Mouse (Mus musculus): Measurements from ENCODE around the gene Stat5a. TPM values are rescaled to one million over a fixed set of nuclear protein-coding genes. Genes with fewer than 3 reads are reported as not detected.

Stat5a gene
- total and polyA plus RNA-seq, 3 experiments, result 106 to 162 (median 157) TPM

- no peaks in the 10 kb centered on the region for H3K27me3 ChIP-seq (ENCODE audit: insufficient read depth, low read length)
- peaks cover 73% of the 10 kb centered on the region for H3K36me3 ChIP-seq (replicated peaks)
- peak overlapping the region; percentile 18; the same call in 1 of the 2 replicates for H3K4me3 ChIP-seq (ENCODE audit: low read depth, low read length)
- DNase-seq (ENCODE audit: low spot score) (no peak), ATAC-seq (ENCODE audit: extremely low read depth, insufficient number of reproducible peaks, low FRiP score, poor library complexity, severe bottlenecking) (no peak)
- peaks cover 83% of the 10 kb centered on the region for H3K4me1 ChIP-seq (ENCODE audit: insufficient read depth, low read depth, low read length)
- no peaks in the 10 kb centered on the region for H3K9me3 ChIP-seq (replicated peaks)
- no peak for TF ChIP-seq CTCF (IDR thresholded peaks at IDR 0.05; ENCODE audit: low read depth, low read length)
- no peak for TF ChIP-seq TAL1 (conservative IDR thresholded peaks at IDR 0.05; ENCODE audit: low read depth, low read length)
- no peak for TF ChIP-seq GATA1 (IDR thresholded peaks at IDR 0.05; ENCODE audit: borderline replicate concordance, low read length)
- no peak for TF ChIP-seq GATA2 (IDR thresholded peaks at IDR 0.05; ENCODE audit: borderline replicate concordance, low read depth, low read length)
- no peak for TF ChIP-seq POLR2AphosphoS5 (IDR thresholded peaks at IDR 0.05; ENCODE audit: insufficient replicate concordance, low read depth, low read length)
These were observed 40.7 kb upstream of the Stat5a start for GRCm38 (mm10) chr11:100818359-100819012.

DNA sequence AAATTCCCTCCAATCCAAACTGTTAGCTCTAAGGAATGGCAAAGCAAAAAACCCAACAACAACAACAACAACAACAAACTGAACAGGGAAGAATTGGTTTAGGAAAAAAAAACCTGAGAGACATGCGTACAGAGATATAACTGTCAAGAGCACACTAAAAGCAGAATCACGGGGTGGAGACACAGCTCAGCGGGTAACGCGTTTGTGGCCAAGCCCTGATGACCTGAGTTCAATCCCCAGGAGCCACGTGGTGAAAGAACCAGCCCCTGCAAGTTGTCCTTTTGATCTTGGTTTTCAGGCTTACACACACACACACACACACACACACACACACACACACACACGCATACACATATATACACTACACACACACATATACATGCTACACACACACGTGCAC is 40.1 kb upstream of the Stat5a start:
- ATAC-seq (ENCODE audit: extremely low read depth, insufficient number of reproducible peaks, low FRiP score, poor library complexity, severe bottlenecking), result no peak
- Histone ChIP-seq H3K9me3 (replicated peaks) (no peaks in the 10 kb centered on the region), H3K4me1 (ENCODE audit: insufficient read depth, low read depth, low read length) (peaks cover 89% of the 10 kb centered on the region), H3K27me3 (ENCODE audit: insufficient read depth, low read length) (no peaks in the 10 kb centered on the region), H3K4me3 (ENCODE audit: low read depth, low read length) (no peak overlapping the region; the same call in 1 of the 2 replicates), H3K36me3 (replicated peaks) (peaks cover 73% of the 10 kb centered on the region)
- no peak for DNase-seq (ENCODE audit: low spot score)
- TF ChIP-seq GATA2 (IDR thresholded peaks at IDR 0.05; ENCODE audit: borderline replicate concordance, low read depth, low read length) (no peak), CTCF (IDR thresholded peaks at IDR 0.05; ENCODE audit: low read depth, low read length) (no peak), GATA1 (IDR thresholded peaks at IDR 0.05; ENCODE audit: borderline replicate concordance, low read length) (no peak), POLR2AphosphoS5 (IDR thresholded peaks at IDR 0.05; ENCODE audit: insufficient replicate concordance, low read depth, low read length) (no peak), TAL1 (conservative IDR thresholded peaks at IDR 0.05; ENCODE audit: low read depth, low read length) (no peak)

GRCm38 (mm10) chr11:100819626-100820025 is 39.5 kb upstream of the Stat5a start:
- H3K27me3 ChIP-seq (ENCODE audit: insufficient read depth, low read length), result no peaks in the 10 kb centered on the region
- H3K9me3 ChIP-seq (replicated peaks), result no peaks in the 10 kb centered on the region
- H3K4me1 ChIP-seq (ENCODE audit: insufficient read depth, low read depth, low read length), result peaks cover 90% of the 10 kb centered on the region
- ATAC-seq (ENCODE audit: extremely low read depth, insufficient number of reproducible peaks, low FRiP score, poor library complexity, severe bottlenecking) (no peak), DNase-seq (ENCODE audit: low spot score) (no peak)
- TF ChIP-seq GATA2 (IDR thresholded peaks at IDR 0.05; ENCODE audit: borderline replicate concordance, low read depth, low read length) (no peak), CTCF (IDR thresholded peaks at IDR 0.05; ENCODE audit: low read depth, low read length) (no peak), TAL1 (conservative IDR thresholded peaks at IDR 0.05; ENCODE audit: low read depth, low read length) (no peak), GATA1 (IDR thresholded peaks at IDR 0.05; ENCODE audit: borderline replicate concordance, low read length) (no peak), POLR2AphosphoS5 (IDR thresholded peaks at IDR 0.05; ENCODE audit: insufficient replicate concordance, low read depth, low read length) (no peak)
- no peak overlapping the region; the same call in 1 of the 2 replicates for H3K4me3 ChIP-seq (ENCODE audit: low read depth, low read length)
- H3K36me3 ChIP-seq (replicated peaks), result peaks cover 73% of the 10 kb centered on the region

DNA sequence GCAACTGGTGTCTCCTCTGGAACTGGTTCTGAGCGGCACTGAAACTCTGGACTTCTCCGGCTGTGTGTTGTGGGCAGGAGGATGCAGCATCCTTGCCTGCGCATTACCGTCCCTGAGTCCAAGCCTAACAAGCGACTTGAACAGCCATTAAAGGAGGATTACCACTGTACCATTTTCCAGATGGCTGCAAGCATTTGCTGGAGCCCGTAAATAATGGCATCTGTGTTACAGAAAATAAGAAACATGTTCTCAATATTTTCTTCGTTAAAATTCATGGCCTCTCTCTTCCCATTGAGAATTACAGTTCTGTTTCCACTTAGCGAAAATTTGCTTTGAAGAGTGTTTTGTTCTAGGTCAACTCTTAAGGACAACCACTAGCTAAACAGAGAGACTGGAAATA is 39.1 kb upstream of the Stat5a start:
- Histone ChIP-seq H3K9me3 (replicated peaks) (no peaks in the 10 kb centered on the region), H3K4me3 (ENCODE audit: low read depth, low read length) (peak overlapping the region; percentile 27; the same call in 1 of the 2 replicates), H3K27me3 (ENCODE audit: insufficient read depth, low read length) (no peaks in the 10 kb centered on the region), H3K4me1 (ENCODE audit: insufficient read depth, low read depth, low read length) (peaks cover 89% of the 10 kb centered on the region), H3K36me3 (replicated peaks) (peaks cover 72% of the 10 kb centered on the region)
- DNase-seq (ENCODE audit: low spot score) (no peak), ATAC-seq (ENCODE audit: extremely low read depth, insufficient number of reproducible peaks, low FRiP score, poor library complexity, severe bottlenecking) (no peak)
- no peak for TF ChIP-seq TAL1 (conservative IDR thresholded peaks at IDR 0.05; ENCODE audit: low read depth, low read length)
- TF ChIP-seq POLR2AphosphoS5 (IDR thresholded peaks at IDR 0.05; ENCODE audit: insufficient replicate concordance, low read depth, low read length), result no peak
- TF ChIP-seq GATA1 (IDR thresholded peaks at IDR 0.05; ENCODE audit: borderline replicate concordance, low read length), result no peak
- no peak for TF ChIP-seq GATA2 (IDR thresholded peaks at IDR 0.05; ENCODE audit: borderline replicate concordance, low read depth, low read length)
- no peak for TF ChIP-seq CTCF (IDR thresholded peaks at IDR 0.05; ENCODE audit: low read depth, low read length)

DNA sequence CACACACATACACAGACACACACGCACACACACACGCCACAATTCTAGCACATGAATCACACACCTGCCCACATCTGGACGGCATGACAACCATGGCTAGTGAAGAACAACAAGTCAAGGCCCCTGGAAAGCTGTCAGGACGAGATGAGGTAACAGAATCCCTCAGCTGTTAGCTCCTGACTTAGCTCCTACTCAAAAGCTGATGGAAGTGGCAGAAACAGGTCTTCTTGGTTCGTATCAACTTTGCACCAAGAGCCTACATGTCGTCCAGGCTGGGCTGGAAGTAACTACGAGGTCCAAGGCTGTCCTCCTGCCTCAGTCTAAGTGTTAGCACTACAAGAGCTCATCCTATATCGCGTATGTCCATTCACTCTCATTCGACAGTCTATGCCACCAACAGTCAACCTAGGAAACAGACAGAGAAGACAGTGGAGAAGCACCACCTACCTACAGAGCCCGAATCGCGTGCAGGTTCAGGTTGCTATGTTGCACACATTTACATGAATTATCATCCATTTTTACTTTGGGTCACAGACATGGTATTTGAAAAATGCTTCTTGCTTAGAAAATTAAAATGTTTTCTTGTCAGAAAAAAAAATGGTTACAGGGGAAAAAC is 37.4 kb upstream of the Stat5a start:
- Histone ChIP-seq H3K9me3 (replicated peaks) (no peaks in the 10 kb centered on the region), H3K36me3 (replicated peaks) (peaks cover 69% of the 10 kb centered on the region), H3K4me3 (ENCODE audit: low read depth, low read length) (no peak overlapping the region), H3K27me3 (ENCODE audit: insufficient read depth, low read length) (no peaks in the 10 kb centered on the region), H3K4me1 (ENCODE audit: insufficient read depth, low read depth, low read length) (peaks cover 89% of the 10 kb centered on the region)
- TF ChIP-seq POLR2AphosphoS5 (IDR thresholded peaks at IDR 0.05; ENCODE audit: insufficient replicate concordance, low read depth, low read length), result no peak
- TF ChIP-seq TAL1 (conservative IDR thresholded peaks at IDR 0.05; ENCODE audit: low read depth, low read length), result no peak
- no peak for TF ChIP-seq GATA2 (IDR thresholded peaks at IDR 0.05; ENCODE audit: borderline replicate concordance, low read depth, low read length)
- no peak for TF ChIP-seq CTCF (IDR thresholded peaks at IDR 0.05; ENCODE audit: low read depth, low read length)
- no peak for TF ChIP-seq GATA1 (IDR thresholded peaks at IDR 0.05; ENCODE audit: borderline replicate concordance, low read length)
- ATAC-seq (ENCODE audit: extremely low read depth, insufficient number of reproducible peaks, low FRiP score, poor library complexity, severe bottlenecking) (no peak), DNase-seq (ENCODE audit: low spot score) (no peak)

- Histone ChIP-seq H3K9me3 (replicated peaks) (no peaks in the 10 kb centered on the region), H3K36me3 (replicated peaks) (peaks cover 71% of the 10 kb centered on the region), H3K4me1 (ENCODE audit: insufficient read depth, low read depth, low read length) (peaks cover 89% of the 10 kb centered on the region), H3K27me3 (ENCODE audit: insufficient read depth, low read length) (no peaks in the 10 kb centered on the region), H3K4me3 (ENCODE audit: low read depth, low read length) (no peak overlapping the region)
- TF ChIP-seq CTCF (IDR thresholded peaks at IDR 0.05; ENCODE audit: low read depth, low read length), result no peak
- no peak for TF ChIP-seq GATA1 (IDR thresholded peaks at IDR 0.05; ENCODE audit: borderline replicate concordance, low read length)
- TF ChIP-seq POLR2AphosphoS5 (IDR thresholded peaks at IDR 0.05; ENCODE audit: insufficient replicate concordance, low read depth, low read length), result no peak
- TF ChIP-seq GATA2 (IDR thresholded peaks at IDR 0.05; ENCODE audit: borderline replicate concordance, low read depth, low read length), result no peak
- no peak for TF ChIP-seq TAL1 (conservative IDR thresholded peaks at IDR 0.05; ENCODE audit: low read depth, low read length)
- ATAC-seq (ENCODE audit: extremely low read depth, insufficient number of reproducible peaks, low FRiP score, poor library complexity, severe bottlenecking) (no peak), DNase-seq (ENCODE audit: low spot score) (no peak)
These were observed 36.8 kb upstream of the Stat5a start for GRCm38 (mm10) chr11:100822365-100822764.

Data from G1E (cell line).